Mouse (Mus musculus) left cerebral cortex, adult 2 months (tissue): ENCODE results near the gene 5031439G07Rik. TPM values are rescaled to one million over a fixed set of nuclear protein-coding genes. Genes with fewer than 3 reads are reported as not detected.

Experiments
- DNase-seq, 2 experiments: peaks; one replicate each; pipeline ENCODE4 v3.0.0; 2021 to 2022; ENCODE audit warnings: low spot score in 2 of 2, mixed read lengths in 1 of 2; ENCODE audit errors: extremely low spot score in 1 of 2
- H3K27ac ChIP-seq: fragments of 200-600 bp; 2 replicates; pipeline ENCODE4 v1.8.1; 2022
- H3K4me3 ChIP-seq: fragments of 200-600 bp; 2 replicates; pipeline ENCODE4 v1.8.1; 2022
- CTCF ChIP-seq: fragments of 200-600 bp; IDR thresholded peaks from 2 replicates; pipeline ENCODE4 v1.8.1; 2022; ENCODE audit warnings: antibody characterized with exemption, mild to moderate bottlenecking, moderate library complexity
- intact Hi-C: fragments of 180-260 bp; cut with DNase I; formaldehyde crosslinking; loops from one replicate; pipeline ENCODE4 v1.15.1; 2025
- total RNA-seq, 2 experiments: library from RNA; stranded (reverse); gene quantifications; 2 replicates each; pipeline ENCODE4 v1.2.3; 2021

The 5031439G07Rik gene
- total RNA-seq, 2 experiments from 2014 or later = 72.8 to 94.8 TPM

DNA sequence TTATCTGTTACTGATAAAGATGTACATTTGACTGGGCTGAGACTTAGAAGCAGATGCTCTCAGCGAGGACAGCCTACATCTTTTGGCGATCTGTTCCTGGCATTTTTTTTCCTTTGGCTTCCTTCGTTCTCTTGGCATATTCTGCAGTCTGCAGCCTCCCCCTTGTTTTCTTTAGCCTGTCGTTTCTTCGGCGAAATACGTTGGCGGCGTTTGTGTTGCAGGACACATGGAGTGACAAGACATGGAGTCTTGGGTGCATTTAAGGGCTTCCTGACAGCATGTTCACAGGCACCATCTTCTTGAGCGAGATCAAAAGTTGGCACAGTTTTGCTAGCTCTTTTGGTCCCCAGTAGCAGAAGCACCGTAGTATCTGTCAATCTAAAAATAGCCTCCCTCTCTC is 27.4 kb upstream of the 5031439G07Rik start:
- peak in 1 of 2 experiments; percentile 54 for DNase-seq
- no peak overlapping the region for H3K27ac ChIP-seq
- TF ChIP-seq CTCF = no peak
- no peak overlapping the region for H3K4me3 ChIP-seq
- intact Hi-C loops = loop anchor here (1.0 to 5.0 kb wide), 2 partner anchors 14 to 57 kb away; no protein-coding TSS in a partner anchor

- intact Hi-C loops = no loop called here
- no peak for TF ChIP-seq CTCF
- no peak overlapping the region for H3K4me3 ChIP-seq
- no peak overlapping the region for H3K27ac ChIP-seq
- no peak for DNase-seq
Observed at GRCm38 (mm10) chr15:85012662-85013054, 24.3 kb upstream of the 5031439G07Rik start.

DNA sequence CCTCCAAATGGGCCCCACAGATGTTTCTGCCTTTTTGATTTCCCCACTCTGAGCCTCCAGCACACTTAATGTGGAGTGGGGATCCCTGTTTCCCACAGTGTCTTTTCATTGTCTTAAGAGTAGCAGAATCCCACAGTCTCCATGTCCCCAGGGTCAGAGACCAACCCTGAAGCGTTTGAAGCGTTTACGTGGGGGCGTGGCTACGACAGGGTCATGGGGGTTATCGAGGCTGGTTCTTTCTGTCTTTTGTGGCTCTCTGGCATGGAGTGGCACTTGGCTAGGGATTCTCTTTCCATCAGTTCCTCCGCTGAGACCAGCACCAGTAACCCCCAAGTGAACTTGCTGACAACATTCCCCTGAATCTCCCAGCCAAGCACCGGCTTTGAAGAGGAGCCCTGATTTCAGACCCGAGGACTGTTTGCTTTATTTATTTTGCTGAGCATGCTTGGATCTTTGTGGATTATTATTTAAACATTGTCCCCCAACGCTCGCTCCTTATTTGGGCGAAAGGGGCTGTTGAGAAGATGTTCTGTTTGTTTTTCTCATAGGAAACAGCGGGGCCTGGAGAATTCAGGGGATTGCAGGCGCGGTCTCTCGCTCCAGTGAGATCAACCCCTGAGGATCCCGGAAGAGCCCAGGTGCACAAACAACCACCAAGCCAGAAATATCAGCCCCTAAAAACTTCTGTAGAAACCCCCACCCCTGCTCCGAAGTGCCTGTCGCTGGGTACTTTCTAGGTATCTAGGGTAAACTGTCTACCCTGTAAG is 23.7 kb upstream of the 5031439G07Rik start:
- Histone ChIP-seq H3K4me3 (no peak overlapping the region), H3K27ac (no peak overlapping the region)
- no peak for DNase-seq
- no peak for TF ChIP-seq CTCF
- intact Hi-C loops = no loop called here

GRCm38 (mm10) chr15:85009666-85010065 is 21.3 kb upstream of the 5031439G07Rik start:
- intact Hi-C loops = no loop called here
- no peak for TF ChIP-seq CTCF
- H3K27ac ChIP-seq = no peak overlapping the region
- no peak overlapping the region for H3K4me3 ChIP-seq
- no peak for DNase-seq

- H3K4me3 ChIP-seq = no peak overlapping the region
- intact Hi-C loops = loop anchor here (1.0 kb wide), 3 partner anchors 14 to 69 kb away; no protein-coding TSS in a partner anchor
Observed at GRCm38 (mm10) chr15:85000984-85001982, 12.9 kb upstream of the 5031439G07Rik start.

GRCm38 (mm10) chr15:84999911-85000310 is 11.6 kb upstream of the 5031439G07Rik start:
- no peak overlapping the region for H3K4me3 ChIP-seq
- DNase-seq = no peak
- intact Hi-C loops = loop anchor here (5.0 to 10.0 kb wide), 3 partner anchors 128 to 243 kb away; partner anchors contain the start of gene Phf21b
- TF ChIP-seq CTCF = no peak
- H3K27ac ChIP-seq = no peak overlapping the region

More at GRCm38 (mm10) chr15:85000984-85001982, 12.9 kb upstream of the 5031439G07Rik start:
- TF ChIP-seq CTCF = peak; percentile 94
- DNase-seq = peak; percentile 81
- H3K27ac ChIP-seq = peak overlapping the region; percentile 7; the same call in 1 of the 2 replicates

DNA sequence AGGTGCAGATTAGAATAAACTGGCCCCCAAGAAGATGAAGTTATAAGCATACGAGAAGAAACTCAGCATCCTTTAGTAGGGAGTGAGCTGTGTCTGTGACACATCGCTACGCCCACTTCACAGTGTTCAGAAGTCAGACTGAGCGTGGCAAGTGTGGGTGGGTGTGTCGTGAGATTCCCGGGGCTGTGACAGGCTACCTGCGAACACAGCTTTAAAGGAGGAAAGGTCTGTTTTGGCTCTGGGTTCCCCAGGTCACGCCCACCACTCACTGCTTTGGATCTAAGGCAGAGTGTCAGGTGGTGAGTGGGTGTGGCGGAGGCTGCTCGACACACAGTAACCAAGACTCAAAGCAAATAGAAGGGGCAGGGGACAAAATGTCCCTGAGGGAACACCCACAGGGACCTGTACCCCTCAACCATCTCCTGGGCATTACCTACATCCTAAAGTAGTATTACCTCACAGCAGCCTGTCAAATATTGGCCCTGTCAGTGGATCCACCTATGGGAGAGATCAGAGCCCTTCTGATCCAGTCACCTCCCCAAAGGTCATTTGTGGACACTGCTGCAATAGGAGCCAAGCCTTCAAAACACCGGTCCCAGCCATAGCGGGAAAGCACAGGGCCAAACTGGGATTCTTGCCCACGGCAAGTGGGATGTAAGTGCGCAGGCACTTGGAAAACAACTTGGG is 9.6 kb upstream of the 5031439G07Rik start:
- DNase-seq = peak; percentile 77 to 78
- no peak for TF ChIP-seq CTCF
- intact Hi-C loops = loop anchor here (2.0 to 10.0 kb wide), 4 partner anchors 73 to 241 kb away; partner anchors contain the start of gene Phf21b

GRCm38 (mm10) chr15:84995967-84996366 is 7.6 kb upstream of the 5031439G07Rik start:
- no peak overlapping the region for H3K4me3 ChIP-seq
- peak in 1 of 2 experiments; percentile 49 for DNase-seq
- intact Hi-C loops = loop anchor here (2.0 to 10.0 kb wide), 4 partner anchors 71 to 239 kb away; partner anchors contain the start of gene Phf21b
- peak; percentile 75 for TF ChIP-seq CTCF
- H3K27ac ChIP-seq = no peak overlapping the region

More for the DNA sequence above, 9.6 kb upstream of the 5031439G07Rik start:
- Histone ChIP-seq H3K27ac (no peak overlapping the region), H3K4me3 (no peak overlapping the region)

DNA sequence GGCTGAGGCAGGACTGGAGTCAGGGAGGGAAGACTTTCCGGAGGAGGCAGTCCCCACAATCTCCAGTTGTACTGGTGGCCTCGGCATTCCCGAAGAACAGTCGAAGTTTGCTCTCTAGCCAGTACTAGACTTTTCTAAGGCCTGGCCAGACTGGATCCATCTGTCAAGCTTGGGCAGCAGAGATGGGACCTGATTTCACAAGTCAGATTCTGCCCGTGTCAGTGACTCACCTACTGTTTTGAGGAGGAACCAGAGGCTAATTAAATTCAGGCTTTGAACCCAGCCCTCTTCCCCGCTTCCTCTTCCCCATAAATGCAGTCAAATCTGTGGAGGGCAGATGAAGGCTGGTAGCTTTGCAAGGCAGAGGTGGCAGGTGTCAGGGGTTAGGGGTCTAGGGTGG is 6.7 kb upstream of the 5031439G07Rik start:
- intact Hi-C loops = loop anchor here (5.0 to 10.0 kb wide), 3 partner anchors 123 to 238 kb away; partner anchors contain the start of gene Phf21b
- no peak for DNase-seq
- H3K4me3 ChIP-seq = no peak overlapping the region
- TF ChIP-seq CTCF = no peak
- no peak overlapping the region for H3K27ac ChIP-seq

DNA sequence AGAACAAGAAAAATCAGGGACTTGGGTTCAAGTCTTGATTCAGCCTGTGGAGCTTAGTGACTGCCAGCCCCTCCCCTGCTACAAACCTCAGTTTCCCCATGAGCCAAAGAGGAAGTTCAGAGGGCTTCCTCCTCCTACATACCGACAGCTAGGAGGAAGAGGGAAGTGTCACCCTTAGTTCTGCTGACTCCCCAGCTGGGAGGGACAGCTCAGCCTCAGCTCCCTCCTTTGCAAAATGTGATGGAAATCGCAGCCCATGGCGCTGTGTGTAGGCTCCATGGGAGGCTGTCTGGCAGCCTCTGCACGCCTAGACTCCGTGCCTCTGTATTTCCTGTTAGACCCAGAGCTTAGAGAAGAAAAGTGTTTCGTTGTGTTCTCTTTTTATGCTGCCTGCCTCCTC is 6.1 kb upstream of the 5031439G07Rik start:
- intact Hi-C loops = loop anchor here (10.0 kb wide), 1 partner anchor 140 kb away; the partner anchor contains the start of gene Phf21b
- no peak for TF ChIP-seq CTCF
- no peak for DNase-seq
- H3K27ac ChIP-seq = no peak overlapping the region
- H3K4me3 ChIP-seq = no peak overlapping the region

DNA sequence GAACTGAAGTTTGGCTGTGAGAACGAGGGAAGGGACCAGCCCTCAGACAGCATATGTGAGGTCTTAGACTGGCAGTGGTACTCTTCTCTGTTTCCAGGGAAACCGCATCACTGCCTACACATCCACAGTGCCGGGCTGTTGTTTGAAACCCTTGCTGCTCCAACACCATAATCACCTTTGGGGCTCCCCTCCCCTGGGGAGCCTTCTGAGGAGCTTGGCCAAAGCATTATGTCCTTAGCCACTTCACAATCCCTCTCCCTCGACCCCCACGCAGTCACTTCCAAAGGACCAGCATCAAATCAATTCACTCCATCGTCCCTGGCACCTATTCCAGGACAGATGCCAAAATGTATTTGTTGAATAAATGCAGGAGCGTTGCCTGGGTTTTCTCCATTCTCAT is 1.4 kb upstream of the 5031439G07Rik start:
- Histone ChIP-seq H3K4me3 (no peak overlapping the region), H3K27ac (no peak overlapping the region)
- intact Hi-C loops = loop anchor here (10.0 kb wide), 1 partner anchor 135 kb away; the partner anchor contains the start of gene Phf21b
- peak in 1 of 2 experiments; percentile 13 for DNase-seq
- no peak for TF ChIP-seq CTCF
